Comparison of ENCODE assay signal across 20 mouse cellular contexts in the genomic region with DNA sequence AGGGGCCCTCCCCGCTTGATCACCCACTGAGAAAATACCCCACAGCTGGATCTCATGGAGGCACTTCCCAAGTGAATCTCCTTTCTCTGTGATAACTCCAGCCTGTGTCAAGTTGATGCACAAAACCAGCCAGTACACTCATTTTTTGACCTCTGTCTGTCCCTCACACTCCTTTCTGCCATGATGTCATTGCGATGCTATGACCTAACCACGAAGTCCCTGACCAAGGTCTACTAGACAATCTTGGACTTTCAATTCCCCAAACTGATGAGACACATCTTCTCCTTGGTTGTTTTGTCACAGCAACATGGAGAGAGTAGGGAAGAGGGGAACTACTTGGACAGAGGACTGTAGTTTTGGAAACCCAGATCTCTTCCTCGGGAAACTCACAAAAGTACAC.
"Had no signal": no experiment of that assay in that cellular context is flagged by ENCODE, and none has a peak within 500 bp of the region (broad histone marks: within the 10 kb centered on the region; RNA-seq: fewer than 3 reads in every experiment).

No protein-coding gene starts in this region.

- H3K27me3 ChIP-seq: kidney, embryonic 15.5 days; limb, embryonic 12.5 days; limb, embryonic 15.5 days; midbrain, embryonic 12.5 days; midbrain, embryonic 15.5 days; neural tube, embryonic 13.5 days had no signal

- H3K4me3 ChIP-seq: kidney, embryonic 15.5 days; limb, embryonic 12.5 days; limb, embryonic 15.5 days; midbrain, embryonic 12.5 days; midbrain, embryonic 15.5 days; myocyte; neural tube, embryonic 13.5 days had no signal

- ATAC-seq: liver, postnatal 0 days; lung, postnatal 0 days; midbrain, embryonic 15.5 days had no signal

- H3K36me3 ChIP-seq: kidney, embryonic 15.5 days; limb, embryonic 12.5 days; limb, embryonic 15.5 days; midbrain, embryonic 12.5 days; midbrain, embryonic 15.5 days; neural tube, embryonic 13.5 days had no signal

- H3K4me1 ChIP-seq: kidney, embryonic 15.5 days; limb, embryonic 12.5 days; limb, embryonic 15.5 days; midbrain, embryonic 12.5 days; midbrain, embryonic 15.5 days; neural tube, embryonic 13.5 days had no signal

- H3K27ac ChIP-seq: kidney, embryonic 15.5 days; limb, embryonic 12.5 days; limb, embryonic 15.5 days; liver, embryonic 14.5 days; midbrain, embryonic 12.5 days; midbrain, embryonic 15.5 days; neural tube, embryonic 13.5 days had no signal

- H3K9me3 ChIP-seq: kidney, embryonic 15.5 days; limb, embryonic 12.5 days; limb, embryonic 15.5 days; midbrain, embryonic 12.5 days; midbrain, embryonic 15.5 days; neural tube, embryonic 13.5 days had no signal

- H3K4me2 ChIP-seq: kidney, embryonic 15.5 days; limb, embryonic 12.5 days; limb, embryonic 15.5 days; liver, embryonic 11.5 days; lung, embryonic 14.5 days; midbrain, embryonic 12.5 days; midbrain, embryonic 15.5 days; neural tube, embryonic 13.5 days had no signal

- DNase-seq: kidney, adult 8-10 months; kidney, postnatal 14 days; kidney, postnatal 4 days; left cerebral cortex, postnatal 4 days; liver, postnatal 0 days; lung, embryonic 14.5 days; retina, postnatal 1 day; thymus, adult 18-20 months; thymus, postnatal 14 days; thymus, postnatal 4 days had no signal

- H3K9ac ChIP-seq: kidney, embryonic 15.5 days; limb, embryonic 12.5 days; limb, embryonic 15.5 days; liver, embryonic 14.5 days; liver, postnatal 0 days; lung, embryonic 14.5 days; midbrain, embryonic 12.5 days; midbrain, embryonic 15.5 days; neural tube, embryonic 13.5 days had no signal
